Comparison of ENCODE assay signal across 31 mouse cellular contexts in genomic region chr9:57256861-57257260, GRCm38 (mm10). TPM values are rescaled to one million over a fixed set of nuclear protein-coding genes. Genes with fewer than 3 reads are reported as not detected.
"Had no signal": no experiment of that assay in that cellular context is flagged by ENCODE, and none has a peak within 500 bp of the region (broad histone marks: within the 10 kb centered on the region; RNA-seq: fewer than 3 reads in every experiment).

No protein-coding gene starts in this region.

- ATAC-seq: liver, postnatal 0 days; lung, postnatal 0 days had no signal

- H3K4me3 ChIP-seq: limb, embryonic 12.5 days; limb, embryonic 15.5 days; neural tube, embryonic 12.5 days; neural tube, embryonic 15.5 days had no signal

- H3K27ac ChIP-seq: limb, embryonic 12.5 days; limb, embryonic 15.5 days; liver, embryonic 14.5 days; macrophage; neural tube, embryonic 12.5 days; neural tube, embryonic 15.5 days; stomach, postnatal 0 days had no signal

- DNase-seq: kidney, adult 9 months; kidney, postnatal 25 days; left cerebral cortex, postnatal 4 days; liver, postnatal 0 days; lung, embryonic 14.5 days; midbrain, embryonic 14.5 days; right cerebral cortex, adult 18-20 months; right cerebral cortex, postnatal 14 days; right cerebral cortex, postnatal 4 days; thymus, adult 2 months; thymus, postnatal 14 days; thymus, postnatal 4 days had no signal

- H3K9me3 ChIP-seq: limb, embryonic 12.5 days; limb, embryonic 15.5 days; neural tube, embryonic 12.5 days; neural tube, embryonic 15.5 days had no signal

- H3K27me3 ChIP-seq: limb, embryonic 12.5 days; limb, embryonic 15.5 days; neural tube, embryonic 12.5 days had no signal

RNA-seq across cellular contexts. Expression of gene Trcg1, which starts 20.5 kb away (rescaled TPM):
- total RNA-seq: layer of hippocampus, adult 8-10 months; layer of hippocampus, postnatal 14 days; left cerebral cortex, adult 8-10 months; left cerebral cortex, postnatal 14 days; left cerebral cortex, postnatal 4 days; megakaryocyte-erythroid progenitor cell, adult 5-6 weeks; midbrain, postnatal 0 days had no signal
- polyA plus RNA-seq: kidney, embryonic 16.5 days; large intestine, adult 2 months; limb, embryonic 12.5 days; limb, embryonic 15.5 days; liver, embryonic 11.5 days; liver, embryonic 14.5 days; liver, postnatal 0 days; lung, embryonic 14.5 days; lung, postnatal 0 days; macrophage; midbrain, embryonic 11.5 days; midbrain, embryonic 14.5 days; midbrain, postnatal 0 days; neural tube, embryonic 12.5 days; neural tube, embryonic 15.5 days; stomach, embryonic 14.5 days; stomach, postnatal 0 days had no signal
